Mouse (Mus musculus) MEL (cell line): ENCODE measurements around the gene Cenpt. TPM values are rescaled to one million over a fixed set of nuclear protein-coding genes. Genes with fewer than 3 reads are reported as not detected.

ENCODE experiments used
- DNase-seq: peaks from one replicate; pipeline ENCODE4 v3.0.0; 2011; ENCODE audit warnings: low read depth, low spot score
- H3K27ac ChIP-seq: 2 replicates; pipeline ENCODE4 v1.5.1; 2012; ENCODE audit warnings: low read depth, mild to moderate bottlenecking, control low read depth, low read length, moderate library complexity; ENCODE audit not compliant: control insufficient read depth
- H3K27me3 ChIP-seq, 2 experiments: fragments of 150-350 bp in 1 of 2; sonication (generic) in 1 of 2; 2 replicates each; pipeline ENCODE4 v1.6.1; 2012; ENCODE audit warnings: low read length in 2 of 2, mild to moderate bottlenecking in 2 of 2, improper control_type of control experiment in 1 of 2, moderate library complexity in 1 of 2; ENCODE audit not compliant: insufficient read depth in 2 of 2, control insufficient read depth in 1 of 2
- H3K36me3 ChIP-seq, 2 experiments: 2 replicates each; pipeline ENCODE4 v1.6.1; 2012 to 2014; ENCODE audit warnings: low read length in 2 of 2, improper control_type of control experiment in 1 of 2, inconsistent platforms in 1 of 2, mild to moderate bottlenecking in 1 of 2; ENCODE audit not compliant: insufficient read depth in 2 of 2, control insufficient read depth in 1 of 2
- H3K4me1 ChIP-seq, 2 experiments: fragments of 150-350 bp in 1 of 2; sonication (generic) in 1 of 2; 2 replicates each; pipeline ENCODE4 v1.6.1; 2012; ENCODE audit warnings: low read length in 2 of 2, improper control_type of control experiment in 1 of 2, mild to moderate bottlenecking in 1 of 2; ENCODE audit not compliant: insufficient read depth in 2 of 2, control insufficient read depth in 1 of 2
- H3K4me3 ChIP-seq, 2 experiments: fragments of 150-350 bp in 1 of 2; sonication (generic) in 1 of 2; 2 replicates each; pipeline ENCODE4 v1.5.1; 2012; ENCODE audit warnings: low read depth in 2 of 2, low read length in 2 of 2, mild to moderate bottlenecking in 2 of 2, moderate library complexity in 2 of 2, control low read depth in 1 of 2, improper control_type of control experiment in 1 of 2; ENCODE audit not compliant: control insufficient read depth in 1 of 2, insufficient read depth in 1 of 2
- H3K79me2 ChIP-seq: 2 replicates; pipeline ENCODE4 v1.6.1; 2012; ENCODE audit warnings: mild to moderate bottlenecking, low read length, moderate library complexity; ENCODE audit not compliant: control insufficient read depth, poor library complexity, insufficient read depth
- H3K9ac ChIP-seq: 2 replicates; pipeline ENCODE4 v1.6.1; 2012; ENCODE audit warnings: low read depth, mild to moderate bottlenecking, control low read depth, low read length, moderate library complexity; ENCODE audit not compliant: control insufficient read depth, poor library complexity, severe bottlenecking
- H3K9me3 ChIP-seq: fragments of 150-350 bp; sonication (generic); replicated peaks from 2 replicates; pipeline ENCODE4 v1.6.1; 2012; ENCODE audit warnings: mild to moderate bottlenecking, low read length, improper control_type of control experiment, moderate library complexity; ENCODE audit not compliant: insufficient read depth
- BHLHE40 ChIP-seq: IDR thresholded peaks from 2 replicates; pipeline ENCODE4 v1.6.1; 2012; ENCODE audit warnings: low read depth, mild to moderate bottlenecking, inconsistent platforms, low read length, improper control_type of control experiment, borderline replicate concordance
- CHD1 ChIP-seq: IDR thresholded peaks from 2 replicates; pipeline ENCODE4 v1.6.1; 2012; ENCODE audit warnings: low read depth, mild to moderate bottlenecking, inconsistent platforms, low read length, improper control_type of control experiment
- CHD2 ChIP-seq: IDR thresholded peaks from 2 replicates; pipeline ENCODE4 v1.6.1; 2011; ENCODE audit warnings: low read length, improper control_type of control experiment
- CTCF ChIP-seq, 3 experiments: IDR thresholded peaks in 2 of 3; conservative IDR thresholded peaks in 1 of 3; 2 replicates each; pipeline ENCODE4 v1.5.1; 2011 to 2012; ENCODE audit warnings: low read length in 3 of 3, low read depth in 2 of 3, mild to moderate bottlenecking in 2 of 3, improper control_type of control experiment in 1 of 3, inconsistent platforms in 1 of 3, mixed read lengths in 1 of 3, moderate library complexity in 1 of 3; ENCODE audit not compliant: control insufficient read depth in 1 of 3, insufficient read depth in 1 of 3, poor library complexity in 1 of 3, severe bottlenecking in 1 of 3
- ELF1 ChIP-seq: IDR thresholded peaks from 2 replicates; pipeline ENCODE4 v1.6.1; 2014; ENCODE audit warnings: low read depth, mild to moderate bottlenecking, inconsistent platforms, low read length, improper control_type of control experiment, moderate library complexity
- EP300 ChIP-seq, 2 experiments: IDR thresholded peaks; 2 replicates each; pipeline ENCODE4 v1.6.1; 2011; ENCODE audit warnings: improper control_type of control experiment in 2 of 2, low read length in 2 of 2, low read depth in 1 of 2, mild to moderate bottlenecking in 1 of 2
- ETS1 ChIP-seq: IDR thresholded peaks from 2 replicates; pipeline ENCODE4 v1.6.1; 2012; ENCODE audit warnings: low read depth, mild to moderate bottlenecking, inconsistent platforms, low read length, improper control_type of control experiment, moderate library complexity
- GABPA ChIP-seq: IDR thresholded peaks from 2 replicates; pipeline ENCODE4 v1.6.1; 2012; ENCODE audit warnings: low read depth, mild to moderate bottlenecking, inconsistent platforms, low read length, improper control_type of control experiment, moderate library complexity
- GATA1 ChIP-seq: IDR thresholded peaks from 2 replicates; pipeline ENCODE4 v1.6.1; 2011; ENCODE audit warnings: low read depth, low read length, improper control_type of control experiment
- HCFC1 ChIP-seq: IDR thresholded peaks from 2 replicates; pipeline ENCODE4 v1.6.1; 2012; ENCODE audit warnings: low read depth, mild to moderate bottlenecking, inconsistent platforms, low read length, improper control_type of control experiment, moderate library complexity
- MAX ChIP-seq: IDR thresholded peaks from 2 replicates; pipeline ENCODE4 v1.6.1; 2011; ENCODE audit warnings: low read length, improper control_type of control experiment
- MAZ ChIP-seq: IDR thresholded peaks from 2 replicates; pipeline ENCODE4 v1.6.1; 2012; ENCODE audit warnings: low read depth, mild to moderate bottlenecking, inconsistent platforms, low read length, improper control_type of control experiment
- MXI1 ChIP-seq: IDR thresholded peaks from 2 replicates; pipeline ENCODE4 v1.6.1; 2011; ENCODE audit warnings: mild to moderate bottlenecking, low read depth, low read length, improper control_type of control experiment
- MYC ChIP-seq: IDR thresholded peaks from 2 replicates; pipeline ENCODE4 v1.6.1; 2011; ENCODE audit warnings: low read depth, mild to moderate bottlenecking, low read length, improper control_type of control experiment, moderate library complexity
- NELFE ChIP-seq: IDR thresholded peaks from 2 replicates; pipeline ENCODE4 v1.6.1; 2011; ENCODE audit warnings: low read depth, low read length, improper control_type of control experiment
- NRF1 ChIP-seq: IDR thresholded peaks from 2 replicates; pipeline ENCODE4 v1.6.1; 2014; ENCODE audit warnings: low read depth, mild to moderate bottlenecking, inconsistent platforms, low read length, improper control_type of control experiment, moderate library complexity; ENCODE audit not compliant: poor library complexity, insufficient read depth, severe bottlenecking
- RAD21 ChIP-seq: IDR thresholded peaks from 2 replicates; pipeline ENCODE4 v1.6.1; 2011; ENCODE audit warnings: mild to moderate bottlenecking, low read depth, low read length, improper control_type of control experiment
- SIN3A ChIP-seq: IDR thresholded peaks from 2 replicates; pipeline ENCODE4 v1.6.1; 2012; ENCODE audit warnings: low read length, improper control_type of control experiment, inconsistent platforms
- SMC3 ChIP-seq: IDR thresholded peaks from 2 replicates; pipeline ENCODE4 v1.6.1; 2011; ENCODE audit warnings: low read depth, low read length, improper control_type of control experiment
- TBP ChIP-seq: IDR thresholded peaks from 2 replicates; pipeline ENCODE4 v1.8.0; 2011; ENCODE audit warnings: low read depth, low read length, improper control_type of control experiment
- TCF12 ChIP-seq: IDR thresholded peaks from 2 replicates; pipeline ENCODE4 v1.6.1; 2014; ENCODE audit warnings: low read depth, mild to moderate bottlenecking, inconsistent platforms, low read length, improper control_type of control experiment, moderate library complexity
- USF2 ChIP-seq, 2 experiments: IDR thresholded peaks; 2 replicates each; pipeline ENCODE4 v1.6.1; 2011 to 2012; ENCODE audit warnings: improper control_type of control experiment in 2 of 2, low read length in 2 of 2, borderline replicate concordance in 1 of 2, inconsistent platforms in 1 of 2, low read depth in 1 of 2, mild to moderate bottlenecking in 1 of 2; ENCODE audit not compliant: insufficient read depth in 1 of 2
- ZKSCAN1 ChIP-seq: IDR thresholded peaks from 2 replicates; pipeline ENCODE4 v1.6.1; 2012; ENCODE audit warnings: low read depth, mild to moderate bottlenecking, inconsistent platforms, low read length, improper control_type of control experiment, moderate library complexity
- ZMIZ1 ChIP-seq: IDR thresholded peaks from 2 replicates; pipeline ENCODE4 v1.6.1; 2012; ENCODE audit warnings: low read depth, mild to moderate bottlenecking, inconsistent platforms, low read length, improper control_type of control experiment, moderate library complexity
- ZNF384 ChIP-seq: IDR thresholded peaks from 2 replicates; pipeline ENCODE4 v1.6.1; 2012; ENCODE audit warnings: low read depth, mild to moderate bottlenecking, inconsistent platforms, low read length, improper control_type of control experiment
- polyA plus RNA-seq, 2 experiments: library from polyadenylated mRNA; stranded (reverse) in 1 of 2; unstranded in 1 of 2; fragments of >175 nt in 1 of 2; fragments of >200 nt in 1 of 2; gene quantifications; 2 replicates each; pipeline versions ENCODE4 v1.2.1 to v1.2.4; 2012; ENCODE audit warnings: low replicate concordance in 2 of 2, low read depth in 1 of 2; ENCODE audit not compliant: insufficient read length in 2 of 2, insufficient read depth in 1 of 2, missing spikeins in 1 of 2
- total RNA-seq: library from RNA; depleted of rRNA; stranded (reverse); fragments of 300-350 nt; gene quantifications from 2 replicates; pipeline ENCODE4 v1.2.3, GENCODE M21; 2012

The Cenpt gene
- total and polyA plus RNA-seq, 3 experiments: 14.2 to 26.5 TPM; not detected in 1

DNA sequence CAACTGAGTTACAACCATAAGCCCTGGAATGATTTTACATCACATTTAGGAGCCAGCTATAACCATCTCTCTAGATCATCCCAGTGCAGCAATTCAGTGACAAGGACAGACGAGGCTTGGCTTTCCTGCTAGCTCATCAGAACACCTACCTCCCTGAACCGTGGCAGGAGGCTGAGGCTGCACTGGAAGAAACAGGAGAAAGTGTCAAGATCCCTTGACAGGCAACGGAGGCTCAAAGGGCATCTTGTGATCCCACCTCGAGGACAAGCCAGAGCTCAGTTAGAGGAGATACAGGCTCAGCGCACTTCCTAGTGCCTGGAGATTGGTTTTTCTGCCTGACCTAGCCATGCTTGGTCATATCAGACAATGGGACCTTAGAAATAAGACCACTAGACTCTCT lies 40.6 kb downstream of the Cenpt start:
- Histone ChIP-seq H3K79me2 (0 out of 2 replicates have a peak, but pooled peaks cover 2% of the 10 kb centered on the region), H3K27me3 (no peaks in the 10 kb centered on the region), H3K4me3 (no peak overlapping the region), H3K9me3 (no peaks in the 10 kb centered on the region), H3K36me3 (peaks cover 1 to 53% of the 10 kb centered on the region in 2 experiments; a peak in 3 of 4 replicates), H3K4me1 (peaks cover 36 to 46% of the 10 kb centered on the region in 2 experiments), H3K9ac (no peak overlapping the region), H3K27ac (no peak overlapping the region; the same call in 1 of the 2 replicates)
- no peak for TF ChIP-seq USF2 (IDR thresholded peaks at IDR 0.05; ENCODE audit: borderline replicate concordance in 1 of 2, insufficient read depth in 1 of 2, low read depth in 1 of 2, low read length in 2 of 2)
- TF ChIP-seq ZMIZ1: no peak
- no peak for TF ChIP-seq ELF1
- no peak for TF ChIP-seq HCFC1
- TF ChIP-seq CHD1: no peak
- no peak for TF ChIP-seq NELFE
- no peak for TF ChIP-seq MXI1
- TF ChIP-seq CHD2: no peak
- TF ChIP-seq GABPA: no peak
- TF ChIP-seq SIN3A: no peak
- no peak for TF ChIP-seq SMC3
- TF ChIP-seq BHLHE40: no peak
- no peak for TF ChIP-seq NRF1
- TF ChIP-seq ETS1: no peak
- no peak for TF ChIP-seq GATA1
- no peak for TF ChIP-seq MAX
- no peak for TF ChIP-seq MYC
- TF ChIP-seq TBP: no peak
- TF ChIP-seq RAD21: no peak
- no peak for TF ChIP-seq ZNF384
- DNase-seq: no peak

DNA sequence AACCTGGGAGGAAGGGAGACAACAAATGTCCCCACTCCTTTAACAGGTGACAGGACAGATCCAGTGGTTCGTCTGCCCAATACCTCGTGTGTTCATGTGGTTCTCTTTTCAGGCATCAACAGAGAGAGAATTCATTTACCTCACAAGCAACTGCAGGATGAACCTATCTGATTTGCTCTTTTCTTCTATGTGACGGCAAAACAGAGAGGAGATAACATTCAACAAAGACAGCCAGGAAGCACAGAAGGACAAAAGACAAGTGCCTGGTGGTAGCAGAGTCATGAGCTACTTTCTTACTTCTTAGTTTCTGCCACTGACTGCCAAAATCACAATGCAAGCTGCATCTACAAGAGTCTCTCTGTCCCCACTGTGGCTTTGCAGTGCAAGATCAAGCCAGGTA lies 41.5 kb downstream of the Cenpt start:
- Histone ChIP-seq H3K4me1 (peaks cover 38 to 46% of the 10 kb centered on the region in 2 experiments), H3K9me3 (no peaks in the 10 kb centered on the region), H3K9ac (0 out of 2 replicates have a peak overlapping the region, but pooled peaks have one; percentile 13), H3K4me3 (peak overlapping the region in 1 of 2 experiments; percentile 5; a peak in 1 of 4 replicates), H3K27ac (peak overlapping the region; percentile 83), H3K36me3 (peaks cover 1 to 56% of the 10 kb centered on the region in 2 experiments; a peak in 3 of 4 replicates), H3K27me3 (no peaks in the 10 kb centered on the region), H3K79me2 (peaks cover 3% of the 10 kb centered on the region; the same call in 1 of the 2 replicates)
- DNase-seq: peak; percentile 53
- 0 out of 2 replicates have a peak, but pooled peaks have one; percentile 14 for TF ChIP-seq HCFC1
- peak; percentile 70; the same call in 1 of the 2 replicates for TF ChIP-seq MXI1
- TF ChIP-seq SIN3A: peak; percentile 36
- no peak for TF ChIP-seq ZKSCAN1
- no peak for TF ChIP-seq CTCF (IDR thresholded peaks at IDR 0.05 in 2 of 3, conservative IDR thresholded peaks at IDR 0.05 in 1 of 3; ENCODE audit: control insufficient read depth in 1 of 3, insufficient read depth in 1 of 3, low read depth in 2 of 3, low read length in 3 of 3, poor library complexity in 1 of 3, severe bottlenecking in 1 of 3)
- 0 out of 2 replicates have a peak, but pooled peaks have one; percentile 23 for TF ChIP-seq MAZ
- no peak for TF ChIP-seq ZMIZ1
- TF ChIP-seq MYC: 0 out of 2 replicates have a peak, but pooled peaks have one; percentile 39
- peak; percentile 76 for TF ChIP-seq GATA1
- peak; percentile 24; the same call in 1 of the 2 replicates for TF ChIP-seq MAX
- TF ChIP-seq TCF12: 0 out of 2 replicates have a peak, but pooled peaks have one; percentile 15
- peak in 1 of 2 experiments; percentile 28; a peak in 2 of 4 replicates for TF ChIP-seq EP300 (IDR thresholded peaks at IDR 0.05; ENCODE audit: low read depth in 1 of 2, low read length in 2 of 2)
